Mouse (Mus musculus): Measurements from ENCODE around the gene Gm3371.
"Not testable (repeated sequence)": the region's sequence is repeated elsewhere in the genome, so short reads cannot be mapped to it uniquely, and the experiment has no call there.

The Gm3371 gene

DNA sequence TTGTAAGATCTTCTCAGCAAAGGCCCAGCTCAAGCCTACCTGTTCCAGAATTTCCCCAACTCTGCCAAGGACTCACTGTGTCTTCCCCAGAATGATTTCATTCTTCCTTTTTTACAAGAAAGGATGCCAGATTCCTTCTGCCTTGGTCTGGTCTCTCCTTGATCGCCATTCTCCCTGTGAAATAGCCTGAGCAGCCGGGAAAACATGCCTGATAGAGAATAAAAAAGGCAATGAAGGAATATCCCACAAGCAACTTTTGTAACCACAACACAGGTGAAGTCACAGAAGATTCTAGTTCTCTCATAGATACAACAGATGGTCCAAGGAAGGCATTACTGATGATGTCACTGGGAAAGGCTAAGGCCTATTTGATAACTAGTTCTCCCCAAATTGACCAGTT is at the start of gene Gm3371:
Gm3371 (minus strand) TSS at position 101 of the 400 bp plus-strand sequence.
- DNase-seq (ENCODE audit: low spot score in 2 of 2), result not testable (repeated sequence)

DNA sequence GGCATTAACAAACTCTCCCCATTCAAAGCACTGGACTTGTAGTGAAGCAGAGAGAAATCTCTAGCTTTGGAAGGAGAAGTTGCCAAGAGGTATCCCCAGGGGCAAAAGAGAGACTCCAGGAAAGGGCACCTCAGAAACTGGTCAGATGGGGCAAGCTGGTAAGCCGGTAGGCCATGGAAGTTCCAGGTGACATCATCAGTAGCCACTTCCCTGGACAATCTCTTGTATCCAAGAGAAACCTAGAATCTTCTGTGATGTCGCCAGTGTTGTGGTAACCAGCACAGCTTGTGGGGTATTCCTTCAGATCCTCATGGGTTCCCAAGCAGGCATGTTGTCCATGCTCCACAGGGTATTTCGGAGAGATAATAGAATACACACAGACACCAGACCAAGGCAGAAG is 22.8 kb upstream of the Gm3371 start, which contains the start of gene Gm8232:
Gm8232 (plus strand) TSS at position 301 of the 400 bp plus-strand sequence.
- DNase-seq (ENCODE audit: low spot score in 2 of 2), result not testable (repeated sequence)

DNA sequence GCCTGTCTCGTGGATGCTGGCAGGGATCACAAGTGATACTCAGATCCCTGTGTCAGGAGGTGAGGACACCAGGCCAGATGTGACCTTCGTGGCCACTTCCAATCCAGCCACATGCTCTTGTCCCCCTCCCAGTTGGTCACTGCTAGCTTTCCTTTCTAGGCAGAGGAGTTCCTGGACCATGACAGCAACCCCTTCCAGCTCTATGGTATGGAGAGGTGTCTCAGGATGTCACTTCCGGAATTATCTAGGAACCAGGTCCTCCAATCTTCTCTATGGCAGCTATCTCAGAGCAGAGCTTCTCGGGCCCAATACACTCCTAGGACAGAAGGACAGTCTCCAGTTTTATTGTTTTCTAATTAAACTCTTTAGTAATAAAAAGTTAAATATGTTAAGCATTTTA is 26.3 kb downstream of the Gm3371 start:
- not testable (repeated sequence) for DNase-seq (ENCODE audit: low spot score in 2 of 2)

DNA sequence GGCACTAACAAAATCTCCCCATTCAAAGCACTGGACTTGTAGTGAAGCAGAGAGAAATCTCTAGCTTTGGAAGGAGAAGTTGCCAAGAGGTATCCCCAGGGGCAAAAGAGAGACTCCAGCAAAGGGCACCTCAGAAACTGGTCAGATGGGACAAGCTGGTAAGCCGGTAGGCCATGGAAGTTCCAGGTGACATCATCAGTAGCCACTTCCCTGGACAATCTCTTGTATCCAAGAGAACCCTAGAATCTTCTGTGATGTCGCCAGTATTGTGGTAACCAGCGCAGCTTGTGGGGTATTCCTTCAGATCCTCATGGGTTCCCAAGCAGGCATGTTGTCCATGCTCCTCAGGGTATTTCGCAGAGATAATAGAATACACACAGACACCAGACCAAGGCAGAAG is 45.4 kb downstream of the Gm3371 start, which contains the start of gene Gm8229:
Gm8229 (plus strand) TSS at position 301 of the 400 bp plus-strand sequence.
- DNase-seq (ENCODE audit: low spot score in 2 of 2), result not testable (repeated sequence)

DNA sequence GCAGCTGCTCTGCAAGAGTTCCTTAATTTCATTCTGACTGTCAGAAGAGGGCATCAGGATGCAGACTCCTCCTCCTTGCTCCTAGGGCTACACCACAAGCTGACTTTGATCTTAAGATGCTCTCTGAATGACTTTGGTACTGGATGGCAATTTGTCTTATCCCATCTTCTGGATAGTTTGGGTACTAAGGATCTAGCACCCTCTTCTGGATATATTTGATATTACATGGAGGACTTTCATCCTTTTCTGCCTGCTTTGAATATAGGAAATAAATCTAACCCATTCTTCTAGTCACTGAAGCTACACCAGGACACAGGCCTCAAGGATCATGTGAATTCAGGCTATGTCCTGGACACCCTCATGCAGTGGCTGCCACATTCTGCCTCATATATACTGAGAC is 48.2 kb downstream of the Gm3371 start:
- not testable (repeated sequence) for DNase-seq (ENCODE audit: low spot score in 2 of 2)

DNA sequence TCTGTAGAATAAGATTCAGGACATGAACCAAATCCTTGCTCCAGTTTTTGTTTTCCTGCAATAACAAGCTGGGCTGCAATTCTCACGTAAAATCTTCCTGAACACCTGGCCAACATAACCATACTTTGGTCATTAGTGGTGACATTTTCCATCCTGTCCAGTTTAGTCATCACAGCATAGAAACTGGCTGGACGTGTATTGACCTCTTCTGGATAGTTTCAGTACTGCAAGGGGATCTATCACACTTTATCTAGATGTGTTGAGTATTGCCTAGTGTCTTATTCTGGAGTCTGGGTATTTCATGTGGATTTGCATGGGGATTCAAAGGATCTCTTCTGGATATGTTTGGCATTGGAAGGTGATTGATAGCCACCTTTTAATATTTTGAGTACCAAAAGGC is 49.1 kb downstream of the Gm3371 start:
- not testable (repeated sequence) for DNase-seq (ENCODE audit: low spot score in 2 of 2)
